Mouse (Mus musculus) myocyte (in vitro differentiated cells): ENCODE results near the gene Card14.

Source experiments
- POLR2A ChIP-seq: IDR thresholded peaks from one replicate; pipeline ENCODE4 v1.6.1; 2011; ENCODE audit warnings: low read depth, mild to moderate bottlenecking, control low read depth, moderate library complexity; ENCODE audit not compliant: insufficient read length
- SRF ChIP-seq: IDR thresholded peaks from one replicate; pipeline ENCODE4 v1.6.1; 2011; ENCODE audit warnings: low read depth; ENCODE audit not compliant: control insufficient read depth, insufficient read length
- USF1 ChIP-seq: IDR thresholded peaks from one replicate; pipeline ENCODE4 v1.6.1; 2011; ENCODE audit warnings: low read depth, mild to moderate bottlenecking, control low read depth, moderate library complexity

DNA sequence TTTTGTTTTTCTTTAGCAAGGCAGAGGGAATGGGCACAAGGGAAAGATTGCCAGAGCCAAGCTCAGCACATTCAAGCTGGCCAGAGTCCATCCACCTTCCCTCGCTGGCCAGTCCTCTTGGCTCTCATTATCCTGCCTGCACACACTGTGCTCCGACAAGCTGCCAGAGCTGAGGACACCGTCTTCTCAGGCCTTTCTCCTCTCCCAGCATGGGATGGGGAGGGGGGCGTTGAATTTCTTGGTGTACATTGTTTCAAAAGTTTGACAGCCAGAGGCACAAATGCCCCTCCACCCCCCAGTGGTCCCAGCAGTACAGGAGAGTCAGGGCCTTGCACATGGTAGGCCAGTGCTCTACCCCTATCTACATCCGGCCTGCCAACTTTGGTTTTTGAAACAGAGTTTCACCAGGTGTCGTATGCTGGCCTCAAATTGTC, 40.3 kb upstream of the Card14 start:
- no peak for TF ChIP-seq USF1
- no peak for TF ChIP-seq POLR2A
- TF ChIP-seq SRF = no peak
